ENCODE assay signal across 13 mouse cellular contexts in genomic region chr19:53442132-53442610, GRCm38 (mm10).
"Had no signal": no experiment of that assay in that cellular context is flagged by ENCODE, and none has a peak within 500 bp of the region (broad histone marks: within the 10 kb centered on the region; RNA-seq: fewer than 3 reads in every experiment).

No protein-coding gene starts in this region.

- H3K9ac ChIP-seq: limb, embryonic 12.5 days; liver, embryonic 14.5 days; midbrain, embryonic 13.5 days; neural tube, embryonic 15.5 days had no signal

- H3K4me2 ChIP-seq: limb, embryonic 12.5 days; midbrain, embryonic 13.5 days; neural tube, embryonic 15.5 days had no signal

- H3K27ac ChIP-seq: limb, embryonic 12.5 days; liver, embryonic 14.5 days; midbrain, embryonic 13.5 days; neural tube, embryonic 15.5 days had no signal

- ATAC-seq: intestine, embryonic 16.5 days; lung, postnatal 0 days; midbrain, embryonic 13.5 days had no signal

- H3K36me3 ChIP-seq: limb, embryonic 12.5 days; midbrain, embryonic 13.5 days; neural tube, embryonic 15.5 days had no signal

- H3K27me3 ChIP-seq: midbrain, embryonic 13.5 days had no signal

- H3K9me3 ChIP-seq: limb, embryonic 12.5 days; midbrain, embryonic 13.5 days; neural tube, embryonic 15.5 days had no signal

- DNase-seq: kidney, adult 2 months; kidney, postnatal 25 days; liver; lung, adult 2 months; lung, postnatal 36 days; right cerebral cortex, adult 18-20 months; right cerebral cortex, postnatal 25 days had no signal

- H3K4me3 ChIP-seq: limb, embryonic 12.5 days; midbrain, embryonic 13.5 days; neural tube, embryonic 15.5 days had no signal
